Mouse (Mus musculus): ENCODE measurements around the gene Rpl29.

GRCm38 (mm10) chr9:106454071-106454761 is 25.0 kb downstream of the Rpl29 start:
- TF ChIP-seq CTCF (conservative IDR thresholded peaks at IDR 0.05; ENCODE audit: insufficient read depth, insufficient read length, low read depth, low read length) (no peak), POLR2A (IDR thresholded peaks at IDR 0.05; ENCODE audit: low read depth, low read length) (no peak)
